Mouse (Mus musculus): ENCODE results near the gene Foxo6.

The Foxo6 gene

DNA sequence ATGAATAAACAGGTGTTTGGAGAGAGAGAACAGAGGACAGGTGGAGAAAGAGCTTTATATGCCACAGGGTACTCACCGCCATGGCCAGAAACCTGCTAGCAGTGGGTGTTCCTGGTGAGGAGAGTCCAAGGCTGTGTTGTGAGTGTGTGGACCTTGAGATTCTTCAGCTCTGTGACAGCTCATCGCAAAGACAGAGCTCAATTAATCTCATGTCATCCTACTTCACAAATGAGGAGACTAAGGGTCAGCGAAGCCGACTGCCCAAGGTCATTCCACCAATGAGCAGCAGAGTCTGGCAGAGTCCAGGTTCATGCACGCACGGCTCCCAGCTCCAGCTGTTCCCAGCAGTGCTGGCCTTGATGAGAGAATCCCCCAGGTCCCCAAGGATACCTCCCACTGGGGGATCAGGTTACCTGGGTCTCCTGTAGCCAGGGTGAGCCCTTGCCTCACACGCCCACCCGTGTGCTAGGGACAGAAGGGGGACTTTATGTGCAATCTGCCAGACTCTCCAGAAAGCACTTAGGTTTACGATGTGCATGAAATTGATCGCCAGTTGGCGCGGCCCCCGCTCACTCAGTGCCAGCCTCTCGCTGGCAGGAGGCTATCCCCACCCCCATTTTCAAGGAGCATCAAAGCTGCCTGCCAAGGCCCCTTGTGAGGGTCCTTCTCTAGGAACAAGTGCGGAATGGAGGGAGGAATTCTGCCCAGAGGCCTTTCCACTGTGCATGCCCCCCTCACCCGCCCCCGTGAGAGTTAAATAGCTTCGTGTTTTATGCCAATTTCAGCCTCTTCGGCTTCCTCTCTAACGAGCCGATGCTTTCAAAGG, 27.6 kb downstream of the Foxo6 start:
- DNase-seq (ENCODE audit: extremely low read depth, low read depth, low spot score) = no peak

DNA sequence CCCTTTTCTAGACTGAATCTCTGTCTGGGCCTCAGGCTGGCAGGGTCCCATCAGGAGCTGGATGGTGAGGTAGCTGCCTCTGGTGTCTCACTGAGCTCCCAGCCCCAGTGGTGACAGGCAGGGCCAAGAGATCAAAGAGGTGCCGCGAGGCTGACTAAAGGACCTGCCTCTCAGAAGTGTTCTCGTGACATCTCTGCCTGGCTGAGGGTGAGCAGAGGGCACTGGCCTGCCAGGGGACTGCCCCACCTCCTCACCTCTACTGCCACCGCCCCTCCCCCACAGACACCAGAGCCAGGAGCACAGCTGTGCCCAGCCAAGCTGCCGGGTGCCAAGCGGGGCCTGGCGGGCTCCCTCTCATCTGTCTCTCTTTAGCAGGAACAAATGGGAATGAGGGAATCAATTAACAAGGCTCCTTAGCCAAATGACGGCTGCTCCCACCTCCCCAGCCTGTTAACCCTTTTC, 38.3 kb downstream of the Foxo6 start:
- DNase-seq (ENCODE audit: extremely low read depth, low read depth, low spot score) = no peak

DNA sequence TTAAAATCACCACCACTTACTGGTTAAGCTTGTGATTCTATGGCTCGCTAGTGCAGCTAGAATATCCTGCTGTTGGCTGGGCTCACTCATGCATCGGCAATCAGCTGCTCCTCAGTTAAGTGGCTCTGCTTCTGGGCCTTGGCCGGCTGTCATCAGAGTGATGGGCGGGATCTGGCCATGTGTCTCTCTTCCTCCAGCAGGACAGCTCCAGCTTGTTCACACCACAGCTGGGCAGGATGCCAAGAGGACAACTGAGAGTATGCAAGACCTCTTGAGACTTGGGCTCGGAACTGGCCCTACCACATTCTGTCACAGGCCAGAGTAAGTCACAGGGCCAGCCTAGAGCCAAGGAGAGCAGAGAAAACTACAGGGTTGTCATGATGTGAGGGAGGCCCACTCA, 39.7 kb downstream of the Foxo6 start:
- DNase-seq (ENCODE audit: extremely low read depth, low read depth, low spot score) = no peak

DNA sequence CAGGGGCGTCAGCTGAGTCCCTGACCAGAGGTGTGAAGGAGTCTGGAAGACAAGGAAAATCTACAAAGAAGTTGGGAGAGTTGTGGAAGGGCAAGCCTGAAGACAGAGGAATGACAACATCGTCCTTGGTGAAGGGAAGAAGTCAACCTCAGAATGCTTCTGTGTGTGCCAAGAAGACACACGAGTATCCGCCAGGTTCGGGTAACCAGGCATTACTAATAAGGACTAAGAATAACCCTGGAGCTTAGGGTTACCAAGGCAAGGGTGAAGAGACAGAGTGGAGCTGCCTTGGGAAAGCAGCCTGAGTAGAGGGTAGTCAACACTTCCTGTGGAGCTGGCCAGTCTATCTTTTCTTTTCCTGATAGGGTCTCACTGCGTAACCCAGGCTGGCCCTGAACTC, 41.1 kb downstream of the Foxo6 start:
- no peak for DNase-seq (ENCODE audit: extremely low read depth, low read depth, low spot score)

DNA sequence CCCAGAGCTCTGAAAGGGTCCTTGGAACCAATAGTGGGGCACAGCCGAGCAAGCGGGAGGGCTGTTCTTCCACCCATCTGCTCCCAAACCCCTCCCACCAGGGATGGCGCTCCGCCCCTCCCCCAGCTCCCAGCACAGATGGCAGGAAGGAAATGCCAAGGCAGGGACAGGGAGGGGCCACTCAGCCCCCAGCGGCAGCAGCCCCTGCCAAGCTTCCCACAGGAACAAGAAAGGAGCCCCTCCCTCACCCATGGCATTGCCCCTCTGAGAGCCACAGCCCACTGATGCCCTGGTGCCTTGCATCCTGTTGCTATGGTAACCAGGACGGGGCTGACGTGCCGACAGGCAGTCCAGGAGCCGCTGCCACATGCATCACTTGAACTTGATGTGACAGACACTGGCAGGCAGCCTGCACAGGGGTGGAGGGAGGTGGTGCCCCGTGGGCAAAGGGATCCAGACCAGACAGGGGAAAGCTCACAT, 44.3 kb downstream of the Foxo6 start:
- no peak for DNase-seq (ENCODE audit: extremely low read depth, low read depth, low spot score)

DNA sequence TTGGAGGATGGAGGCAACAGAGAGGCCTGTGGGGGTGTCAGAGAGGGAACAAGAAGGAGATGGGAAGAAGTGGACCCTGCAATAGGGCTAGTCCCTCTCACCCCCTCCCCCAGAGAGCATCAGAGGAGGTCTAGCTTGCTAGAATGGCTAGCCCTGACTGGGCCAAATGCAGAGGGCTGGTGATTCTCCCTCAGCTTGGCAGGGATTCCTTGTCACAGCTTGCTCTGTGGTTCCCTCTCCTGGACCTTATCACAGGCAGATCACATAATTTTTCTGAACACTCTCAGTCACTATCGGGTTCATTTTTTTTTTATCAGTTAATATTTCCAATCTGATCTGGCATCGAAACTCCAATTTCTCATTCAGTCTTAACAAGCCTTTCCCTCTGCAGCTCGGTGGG, 46.0 kb downstream of the Foxo6 start:
- DNase-seq (ENCODE audit: extremely low read depth, low read depth, low spot score) = no peak

DNA sequence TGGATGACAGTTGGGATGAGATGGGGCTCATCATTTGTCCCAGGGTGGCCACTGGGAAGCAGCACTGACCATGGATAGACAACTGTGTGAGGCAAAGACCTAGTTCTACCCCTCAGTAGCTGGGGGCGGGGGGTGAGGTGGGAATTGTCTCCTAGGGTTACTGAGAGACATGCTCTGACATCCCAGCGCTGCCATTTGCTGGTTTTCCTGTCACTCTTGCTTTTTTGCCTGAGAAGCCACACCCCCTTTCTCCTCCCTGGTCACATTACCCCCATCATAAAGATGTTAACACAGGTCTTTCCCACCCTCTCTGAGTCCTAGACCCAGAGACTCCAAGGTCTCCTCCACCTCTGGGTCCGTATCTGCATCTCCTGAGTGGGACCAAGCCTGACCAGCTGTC, 47.7 kb downstream of the Foxo6 start:
- DNase-seq (ENCODE audit: extremely low read depth, low read depth, low spot score) = no peak

DNA sequence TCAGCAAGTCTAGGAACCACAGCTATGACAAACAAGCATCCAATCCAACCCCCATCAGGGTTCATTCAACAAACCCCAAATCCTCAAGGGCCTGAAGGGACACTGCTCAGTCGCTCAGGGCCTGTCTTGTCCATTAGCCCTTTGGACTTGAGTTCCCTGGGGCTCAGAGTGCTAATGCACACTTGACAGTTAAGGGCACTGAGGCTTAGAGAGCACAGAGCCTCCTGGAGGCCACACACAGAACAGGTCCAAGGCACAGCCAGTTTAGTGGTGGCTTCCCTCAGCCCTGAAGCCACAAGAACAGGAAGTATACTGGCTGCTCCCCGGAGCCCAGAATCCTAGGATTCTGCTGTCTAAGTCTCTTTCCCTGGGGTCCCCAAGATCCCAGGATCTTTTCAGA, 53.9 kb downstream of the Foxo6 start:
- DNase-seq (ENCODE audit: extremely low read depth, low read depth, low spot score) = no peak

DNA sequence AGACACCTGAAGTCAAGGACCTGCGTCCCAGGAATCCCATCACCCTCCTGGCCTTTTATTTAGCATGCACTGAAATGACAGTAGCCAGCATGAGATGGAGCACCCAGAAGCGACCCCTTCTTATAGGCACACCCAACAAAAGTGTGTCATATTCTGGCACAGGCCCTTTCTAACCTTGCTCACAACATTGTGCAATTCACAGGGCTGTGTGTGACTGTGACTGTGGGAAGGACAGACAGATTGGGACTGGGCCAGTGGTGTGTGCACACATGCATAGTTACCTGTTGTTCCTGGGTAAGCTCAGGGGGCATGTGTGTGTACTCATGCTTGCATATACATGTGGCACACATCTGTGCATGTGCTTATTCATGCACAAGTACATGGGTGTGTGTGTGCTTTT, 54.6 kb downstream of the Foxo6 start:
- no peak for DNase-seq (ENCODE audit: extremely low read depth, low read depth, low spot score)

DNA sequence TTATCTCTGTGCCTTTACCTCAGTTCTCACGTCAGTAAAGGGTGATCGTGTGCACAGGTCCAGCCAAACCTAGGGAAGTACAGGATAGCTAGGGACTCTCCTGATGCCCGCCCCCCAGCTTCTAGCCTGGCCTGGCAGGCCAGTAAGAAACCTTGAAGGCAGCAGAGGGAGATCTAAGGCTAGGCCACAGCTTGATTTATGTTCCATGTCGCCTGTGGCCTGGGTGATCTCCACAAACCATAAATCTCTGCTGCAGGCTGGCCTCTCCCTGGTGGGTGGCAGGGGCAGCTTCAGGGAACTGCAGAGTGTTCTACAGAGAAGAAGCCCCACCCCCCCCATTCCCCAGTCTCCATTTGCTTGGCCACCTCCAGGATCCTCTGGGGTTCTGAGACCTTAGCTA, 55.2 kb downstream of the Foxo6 start:
- no peak for DNase-seq (ENCODE audit: extremely low read depth, low read depth, low spot score)

DNA sequence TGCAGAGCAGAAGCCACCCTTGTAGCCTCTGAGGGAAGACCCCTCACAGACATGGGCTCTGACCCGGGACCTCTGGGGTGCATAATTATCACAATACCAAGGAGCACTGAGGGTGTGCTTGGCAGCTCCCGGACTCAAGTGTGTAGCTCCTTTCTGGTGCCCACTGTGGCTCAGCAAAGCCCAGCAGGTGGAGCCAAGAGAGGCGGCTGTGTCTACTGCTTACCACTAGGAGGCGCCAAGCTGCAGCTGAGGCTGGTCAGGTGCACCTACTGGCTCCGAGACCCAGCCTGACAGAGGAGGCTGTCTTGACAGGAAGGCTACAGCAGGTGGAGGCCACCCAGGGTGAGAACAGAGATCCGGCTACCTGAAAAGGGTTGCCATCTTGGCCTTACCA, 56.9 kb downstream of the Foxo6 start:
- DNase-seq (ENCODE audit: extremely low read depth, low read depth, low spot score) = no peak

DNA sequence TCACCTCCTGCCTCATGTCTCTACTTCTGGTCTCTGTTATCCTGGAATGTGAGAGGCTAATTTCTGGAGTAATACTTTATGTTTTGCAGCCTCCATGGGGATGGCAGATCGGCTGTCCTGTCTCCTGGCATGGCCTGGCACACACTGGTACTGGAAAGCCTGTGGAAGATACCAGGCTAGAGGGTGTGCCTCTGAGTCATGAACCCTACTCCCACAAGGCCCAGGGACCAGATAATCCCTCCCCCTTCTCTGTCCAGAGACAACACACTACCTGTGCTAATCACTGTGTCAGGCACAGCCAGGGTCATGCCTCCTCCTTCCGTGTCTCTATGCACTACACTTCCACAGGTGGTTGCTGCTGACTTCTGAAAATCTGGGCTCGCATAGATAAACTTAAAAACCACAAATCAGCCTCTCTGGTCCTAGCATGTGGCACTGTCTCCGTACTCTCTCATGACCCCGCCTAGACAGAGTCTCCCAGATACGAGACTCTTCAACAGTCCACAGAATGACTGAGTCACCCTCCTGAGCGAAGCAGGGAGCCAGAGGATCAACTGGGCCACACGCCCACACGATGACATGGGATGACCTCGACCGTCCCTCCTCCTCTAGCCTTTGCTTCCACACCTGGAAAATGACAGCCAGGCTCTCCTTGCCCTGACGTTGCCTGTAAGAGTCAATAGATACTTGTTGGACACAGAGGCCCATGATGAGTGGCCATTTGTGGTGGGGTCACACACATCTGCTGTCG, 57.5 kb downstream of the Foxo6 start:
- no peak for DNase-seq (ENCODE audit: extremely low read depth, low read depth, low spot score)

DNA sequence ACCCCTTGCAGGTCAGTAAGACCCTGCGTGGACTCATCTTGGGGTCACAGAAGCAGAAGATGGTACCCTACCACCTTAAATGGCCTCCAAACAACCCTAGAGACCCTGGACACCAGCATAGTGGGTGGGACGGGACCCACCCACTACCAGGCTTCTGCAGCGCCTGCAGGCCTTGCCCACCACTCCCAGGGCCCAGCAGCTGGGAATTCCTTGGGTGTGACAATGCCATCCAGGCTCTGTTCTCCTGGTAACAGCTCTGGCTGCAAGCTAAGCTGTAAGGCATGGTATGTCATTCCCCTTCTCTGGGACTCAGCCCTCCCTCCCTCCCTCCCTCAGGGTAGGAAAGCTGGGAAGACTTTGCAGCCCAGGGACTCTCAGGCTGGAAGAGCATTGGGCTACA, 58.5 kb downstream of the Foxo6 start:
- no peak for DNase-seq (ENCODE audit: extremely low read depth, low read depth, low spot score)

DNA sequence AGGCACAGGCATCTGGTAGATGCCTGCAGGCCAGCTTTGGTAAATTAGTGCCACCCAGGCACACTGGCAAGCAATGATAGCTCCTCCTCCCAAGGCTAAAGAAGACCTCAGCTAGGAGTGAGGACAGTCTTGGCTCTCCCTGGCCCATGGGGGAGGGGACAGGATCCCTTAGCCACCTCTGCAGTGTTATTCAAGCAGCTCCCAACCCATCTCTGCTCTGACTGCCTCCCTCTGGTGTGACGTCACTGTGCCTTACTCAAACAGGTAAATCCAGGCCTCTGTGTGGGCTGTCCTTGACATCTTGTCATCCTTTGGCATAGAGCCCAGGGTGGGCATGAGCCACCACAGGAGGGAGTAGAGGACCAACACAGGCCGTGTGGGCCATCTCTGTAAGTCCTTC, 59.9 kb downstream of the Foxo6 start:
- DNase-seq (ENCODE audit: extremely low read depth, low read depth, low spot score) = no peak

DNA sequence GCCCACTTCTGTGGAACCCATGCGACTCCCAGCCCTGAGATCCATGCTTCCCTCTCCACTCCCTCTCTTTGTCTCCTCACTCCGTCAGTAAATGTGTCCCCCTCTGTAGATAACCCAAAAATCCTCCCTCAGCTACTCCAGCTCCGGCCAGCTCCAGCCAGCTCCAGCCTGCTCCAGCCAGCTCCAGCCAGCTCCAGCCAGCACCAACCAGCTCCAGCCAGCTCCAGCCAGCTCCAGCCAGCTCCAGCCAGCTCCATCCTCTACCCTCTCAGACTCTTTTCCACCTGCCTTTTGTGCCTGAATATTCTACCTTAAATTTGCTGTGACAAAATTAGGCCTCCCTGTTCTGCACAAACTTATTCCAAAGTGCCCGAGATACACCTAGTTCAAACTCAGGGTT, 60.5 kb downstream of the Foxo6 start:
- DNase-seq (ENCODE audit: extremely low read depth, low read depth, low spot score) = no peak

DNA sequence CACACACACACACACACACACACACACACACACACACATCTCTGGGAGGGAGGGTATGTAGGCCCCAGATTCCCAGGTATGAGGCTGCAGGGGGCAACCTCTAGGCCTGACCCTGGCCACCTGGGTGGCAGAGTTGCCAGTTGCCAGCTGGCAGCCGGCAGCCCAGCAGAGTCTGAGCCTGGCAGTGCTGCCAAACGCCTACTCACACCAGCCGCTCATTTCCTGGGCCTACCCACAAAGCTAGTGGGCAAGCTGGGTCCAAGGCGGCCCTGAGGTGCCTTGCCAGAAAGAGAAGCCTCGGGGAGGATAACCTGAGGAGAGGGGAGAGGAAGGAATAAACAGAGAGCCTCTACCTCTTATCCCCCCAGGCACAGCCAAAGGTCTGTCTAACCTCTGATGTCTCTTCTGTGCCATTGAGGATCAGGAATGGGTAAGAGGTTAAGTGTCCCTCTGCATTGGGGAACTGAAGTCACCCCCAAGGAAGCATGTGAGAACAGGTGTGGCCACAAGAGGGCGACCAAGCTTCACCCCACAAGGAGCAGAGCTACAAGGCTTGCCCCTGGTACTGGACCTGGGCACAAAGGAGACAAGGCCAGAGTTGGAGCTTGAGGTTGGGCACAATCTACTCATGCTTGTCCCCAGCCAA, 61.9 kb downstream of the Foxo6 start:
- DNase-seq (ENCODE audit: extremely low read depth, low read depth, low spot score) = no peak

DNA sequence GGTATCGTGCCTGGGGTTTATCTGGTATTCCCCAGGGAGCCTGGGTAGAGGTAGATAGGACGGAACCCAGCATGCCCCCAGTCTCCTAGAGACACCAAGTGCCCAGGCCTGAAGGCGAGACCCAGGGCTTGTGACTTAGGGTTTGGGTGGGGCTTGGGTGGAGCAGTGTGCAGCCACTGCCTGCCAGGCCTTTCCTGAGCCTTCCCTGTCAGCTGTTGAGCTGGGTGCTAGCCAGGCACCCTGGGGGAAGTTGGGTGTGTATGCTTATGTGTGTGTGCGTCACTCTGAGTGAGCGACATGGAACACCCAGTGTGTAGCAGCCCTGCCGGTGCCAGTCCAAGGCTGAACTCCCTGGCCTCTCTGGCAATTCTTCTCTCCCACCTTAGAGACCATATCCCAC, 63.3 kb downstream of the Foxo6 start:
- DNase-seq (ENCODE audit: extremely low read depth, low read depth, low spot score) = no peak

DNA sequence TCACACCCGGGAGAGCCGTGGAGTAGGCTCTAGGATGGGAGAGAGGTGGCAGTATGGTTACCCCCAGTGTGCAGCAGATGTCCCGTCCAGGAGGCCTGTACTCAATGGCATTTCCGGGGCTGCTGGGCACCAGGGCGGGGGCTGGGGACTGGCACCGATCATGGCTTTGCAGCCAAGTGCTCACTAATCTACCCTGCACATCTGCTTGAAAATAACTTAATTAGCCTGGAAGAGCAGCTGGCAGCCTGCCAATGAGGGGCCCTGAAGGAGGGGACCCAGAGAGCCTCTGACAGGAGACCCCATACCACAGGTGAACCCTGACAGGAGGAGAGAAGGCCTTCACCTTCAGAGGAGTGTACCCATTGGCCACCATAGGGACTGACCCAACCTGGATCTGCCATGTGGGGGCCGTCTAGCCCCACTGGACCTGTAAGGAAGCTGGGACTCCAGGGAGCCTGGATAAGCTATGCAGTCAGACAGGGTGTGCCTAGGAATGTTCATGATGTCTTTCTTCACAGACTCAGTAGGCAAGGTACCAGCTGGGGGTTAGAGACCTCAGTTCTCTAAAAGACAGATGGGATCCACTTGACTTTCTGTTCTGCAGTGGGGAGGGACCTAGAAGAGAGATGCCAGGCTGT, 63.9 kb downstream of the Foxo6 start:
- no peak for DNase-seq (ENCODE audit: extremely low read depth, low read depth, low spot score)

DNA sequence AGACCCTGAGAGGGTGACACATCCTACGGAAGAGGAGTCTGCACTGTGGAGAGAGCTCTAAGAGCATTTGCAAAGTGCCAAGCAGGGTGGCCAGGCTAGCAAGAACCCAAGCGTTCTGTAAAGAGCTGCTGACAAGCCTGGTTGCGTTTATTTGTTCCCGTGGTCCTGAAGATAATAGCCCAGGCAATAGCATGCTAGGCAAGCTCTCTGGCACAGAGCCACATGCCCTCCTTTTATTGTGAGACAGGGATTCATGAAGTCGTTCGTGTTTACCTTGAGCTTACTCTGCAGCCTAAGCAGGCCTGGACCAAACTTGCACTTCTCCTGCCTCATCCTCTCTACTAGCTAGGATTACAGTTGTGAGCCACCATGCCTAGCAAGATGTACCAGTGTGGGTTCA, 65.4 kb downstream of the Foxo6 start:
- no peak for DNase-seq (ENCODE audit: extremely low read depth, low read depth, low spot score)

DNA sequence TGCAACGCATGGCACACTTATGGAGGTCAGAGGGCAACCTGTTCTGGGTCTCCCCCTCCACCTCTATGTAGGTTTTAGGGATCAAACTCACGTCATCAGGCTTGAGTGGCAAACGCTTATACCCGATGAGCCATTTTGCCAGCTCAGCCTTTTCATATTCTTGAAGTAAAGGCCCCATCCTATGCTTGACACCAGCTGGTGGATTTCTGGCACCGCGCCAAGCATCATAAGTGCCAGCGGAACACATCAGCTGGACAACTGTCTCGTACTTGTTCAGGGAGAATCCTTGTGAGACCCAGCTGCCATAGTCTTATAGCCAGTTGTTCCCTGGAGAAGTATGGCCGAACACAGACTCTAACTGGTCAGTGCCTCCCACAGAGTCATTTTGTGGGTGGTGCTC, 68.3 kb downstream of the Foxo6 start:
- DNase-seq (ENCODE audit: extremely low read depth, low read depth, low spot score) = no peak

All from fat pad, adult 2 months (tissue).